Mouse (Mus musculus) erythroblast, embryonic 14.5 days (primary cell): ENCODE data around the gene Gm35315. TPM values are rescaled to one million over a fixed set of nuclear protein-coding genes. Genes with fewer than 3 reads are reported as not detected.

Experiments used
- H3K27me3 ChIP-seq: 2 replicates; pipeline ENCODE4 v1.6.1; 2012; ENCODE audit warnings: inconsistent platforms; ENCODE audit not compliant: control insufficient read depth
- H3K36me3 ChIP-seq: 2 replicates; pipeline ENCODE4 v1.6.1; 2012; ENCODE audit warnings: mild to moderate bottlenecking, inconsistent platforms; ENCODE audit not compliant: control insufficient read depth
- H3K4me1 ChIP-seq: 2 replicates; pipeline ENCODE4 v1.6.1; 2012; ENCODE audit warnings: inconsistent platforms; ENCODE audit not compliant: control insufficient read depth
- H3K4me3 ChIP-seq: replicated peaks from 2 replicates; pipeline ENCODE3; 2012; ENCODE audit warnings: moderate library complexity, mild to moderate bottlenecking, inconsistent platforms
- H3K9me3 ChIP-seq: 2 replicates; pipeline ENCODE4 v1.6.1; 2012; ENCODE audit warnings: low read length, inconsistent platforms, mixed read lengths; ENCODE audit not compliant: control insufficient read depth
- GATA1 ChIP-seq: IDR thresholded peaks from 2 replicates; pipeline ENCODE4 v1.6.1; 2012; ENCODE audit warnings: low read length, inconsistent platforms, mixed read lengths
- TAL1 ChIP-seq: IDR thresholded peaks from 3 replicates; pipeline ENCODE4 v1.6.1; 2012; ENCODE audit warnings: low read length, inconsistent platforms, mixed read lengths
- polyA plus RNA-seq: library from polyadenylated mRNA; stranded (reverse); fragments of >175 nt; gene quantifications from 2 replicates; pipeline ENCODE4 v1.2.3, GENCODE M21; 2012

The Gm35315 gene
- polyA plus RNA-seq, 1 experiment: 0.02 TPM

DNA sequence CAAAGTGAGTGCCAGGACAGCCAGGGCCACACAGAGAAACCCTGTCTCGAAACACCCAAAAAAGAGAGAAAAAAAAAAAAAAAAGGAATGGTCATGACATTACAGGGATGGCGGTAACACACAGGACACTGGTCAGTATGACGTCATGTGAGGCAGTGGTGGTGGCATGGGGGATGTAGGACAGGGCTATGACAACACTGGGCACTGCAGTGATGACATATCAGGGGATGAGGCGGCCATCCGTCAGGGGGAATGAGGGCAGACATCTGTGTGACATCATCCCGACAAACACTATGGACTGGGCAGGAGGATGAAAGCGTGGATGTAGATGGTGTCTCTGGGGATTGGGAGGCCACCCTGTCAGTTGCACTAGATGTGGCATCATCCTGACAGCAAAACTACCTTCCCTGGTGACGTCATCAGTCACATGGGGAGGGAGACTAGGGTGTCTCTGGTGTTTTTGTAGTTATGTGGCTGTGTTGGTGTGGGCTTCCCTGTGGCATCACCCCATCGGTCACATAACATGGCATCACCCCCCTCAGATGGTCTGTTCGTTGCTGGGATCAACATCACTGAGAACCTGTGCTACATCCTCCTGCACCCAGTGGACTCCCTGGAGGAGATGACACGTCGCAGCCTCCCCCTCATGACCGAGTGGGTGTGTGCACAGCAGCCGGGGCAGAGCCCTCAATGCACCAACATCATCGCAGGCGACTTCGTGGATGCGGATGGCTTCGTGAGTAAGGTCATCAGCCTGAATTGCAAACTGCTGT, 8.8 kb upstream of the Gm35315 start:
- peaks cover 47% of the 10 kb centered on the region for H3K36me3 ChIP-seq
- no peak overlapping the region for H3K4me3 ChIP-seq
- no peak for TF ChIP-seq TAL1
- no peak for TF ChIP-seq GATA1
- peaks cover 13% of the 10 kb centered on the region for H3K9me3 ChIP-seq
- peaks cover 50% of the 10 kb centered on the region for H3K4me1 ChIP-seq
- peaks cover 29% of the 10 kb centered on the region for H3K27me3 ChIP-seq

- Histone ChIP-seq H3K36me3 (peaks cover 47% of the 10 kb centered on the region), H3K4me3 (no peak overlapping the region), H3K9me3 (peaks cover 13% of the 10 kb centered on the region), H3K27me3 (peaks cover 29% of the 10 kb centered on the region), H3K4me1 (peaks cover 45% of the 10 kb centered on the region)
- TF ChIP-seq TAL1 (no peak), GATA1 (no peak)
Measured at GRCm38 (mm10) chr5:110102429-110102828, 8.2 kb upstream of the Gm35315 start.

- H3K9me3 ChIP-seq: peaks cover 13% of the 10 kb centered on the region
- H3K4me3 ChIP-seq: peak overlapping the region; percentile 21
- no peak for TF ChIP-seq TAL1
- TF ChIP-seq GATA1: no peak
- H3K36me3 ChIP-seq: peaks cover 46% of the 10 kb centered on the region
- H3K4me1 ChIP-seq: peaks cover 39% of the 10 kb centered on the region
- H3K27me3 ChIP-seq: peaks cover 29% of the 10 kb centered on the region
Measured at GRCm38 (mm10) chr5:110101716-110102347, 7.6 kb upstream of the Gm35315 start.

DNA sequence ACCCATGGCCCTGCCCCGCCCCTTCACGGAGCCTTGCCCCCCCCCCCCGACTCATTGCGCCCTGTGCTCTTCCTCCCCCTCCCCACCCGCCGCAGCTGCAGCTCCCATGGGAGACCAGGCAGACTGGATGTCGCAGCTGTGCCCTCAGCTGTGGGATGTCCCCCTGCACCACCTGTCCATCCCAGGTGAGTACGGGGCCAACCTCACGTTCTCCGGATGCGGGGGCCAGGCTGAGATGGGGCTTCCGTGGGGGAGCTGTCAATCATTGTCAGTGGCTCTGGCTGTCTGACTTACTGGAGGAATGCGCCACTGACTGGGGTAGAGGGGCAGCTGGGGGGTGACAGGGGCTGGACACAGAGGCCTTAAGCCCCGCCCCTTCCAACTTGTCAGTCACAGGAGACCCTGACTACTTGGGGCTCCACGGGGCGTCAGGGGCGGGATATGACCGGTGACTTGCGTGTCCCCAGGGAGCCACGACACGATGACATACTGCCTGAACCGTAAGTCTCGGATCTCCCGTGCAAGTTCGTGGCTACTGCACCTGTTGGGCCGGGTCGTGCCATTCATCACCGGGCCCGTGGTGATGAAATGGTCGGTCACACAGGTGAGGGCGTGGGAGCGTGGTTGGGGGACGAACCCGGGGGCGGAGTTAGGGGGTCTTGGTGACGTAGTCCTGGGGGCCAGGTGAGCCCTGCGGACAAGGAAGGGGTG, 6.9 kb upstream of the Gm35315 start:
- Histone ChIP-seq H3K4me3 (peak overlapping the region; percentile 29), H3K4me1 (peaks cover 31% of the 10 kb centered on the region), H3K27me3 (peaks cover 29% of the 10 kb centered on the region), H3K36me3 (peaks cover 38% of the 10 kb centered on the region), H3K9me3 (peaks cover 13% of the 10 kb centered on the region)
- TF ChIP-seq TAL1 (no peak), GATA1 (no peak)

DNA sequence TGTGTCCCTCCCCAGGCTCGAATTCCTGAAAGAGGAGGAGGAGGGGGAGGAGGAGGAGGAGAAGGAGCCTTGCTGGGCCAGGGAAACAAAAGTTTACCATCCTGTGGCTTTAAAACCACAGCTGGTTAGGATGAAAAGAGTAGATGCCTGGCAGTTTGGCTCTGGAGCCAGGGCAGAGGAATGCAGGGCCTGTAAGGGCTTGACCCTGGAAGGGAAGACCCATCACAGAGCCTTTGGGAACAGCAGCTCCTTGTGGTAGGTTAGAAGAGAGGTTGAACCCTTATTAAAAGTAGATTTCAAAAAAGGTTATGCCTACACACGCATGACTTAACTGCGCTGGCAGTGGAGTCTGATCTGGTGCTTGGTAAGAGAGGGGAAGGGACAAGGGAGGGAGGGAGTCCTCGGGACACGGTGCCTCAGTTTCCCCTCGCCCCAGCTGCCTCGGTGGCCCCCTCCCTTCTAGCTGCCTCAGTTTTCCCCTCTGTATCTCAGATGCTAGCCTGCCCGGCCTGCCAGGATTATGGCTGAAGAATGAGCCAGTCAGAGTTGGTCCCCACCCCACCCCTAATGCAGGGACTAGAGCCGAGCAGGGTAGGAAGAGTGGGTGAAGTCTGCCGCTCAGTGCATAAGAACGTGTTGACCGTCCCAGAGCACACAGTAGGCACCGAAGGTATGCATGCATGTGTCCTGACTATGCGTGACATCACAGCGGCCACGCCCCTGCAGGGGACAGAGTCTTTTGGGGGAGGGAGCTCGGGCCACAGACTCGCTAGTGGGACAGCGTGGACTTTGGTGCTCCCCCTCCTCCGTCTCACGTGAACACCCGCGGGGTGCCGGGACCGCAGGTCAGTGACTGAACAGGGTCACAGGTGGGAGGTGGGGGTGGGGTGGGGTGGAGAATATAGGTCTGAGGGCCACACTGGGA, 5.7 kb upstream of the Gm35315 start, which contains the start of gene Plcxd1:
Gene Plcxd1 (plus strand): TSS at position 314 of the 925 bp plus-strand sequence.
- no peak within 1 kb of the TSS for H3K4me3 ChIP-seq
- peaks cover 27% of the 10 kb centered on the region for H3K36me3 ChIP-seq
- peaks cover 10% of the 10 kb centered on the region for H3K9me3 ChIP-seq
- peaks cover 35% of the 10 kb centered on the region for H3K4me1 ChIP-seq
- H3K27me3 ChIP-seq: peaks cover 29% of the 10 kb centered on the region
- TF ChIP-seq TAL1: no peak
- TF ChIP-seq GATA1: no peak

GRCm38 (mm10) chr5:110098991-110099477, 4.8 kb upstream of the Gm35315 start:
- Histone ChIP-seq H3K4me1 (peaks cover 41% of the 10 kb centered on the region), H3K36me3 (peaks cover 18% of the 10 kb centered on the region), H3K4me3 (no peak overlapping the region), H3K27me3 (peaks cover 29% of the 10 kb centered on the region), H3K9me3 (peaks cover under 1% of the 10 kb centered on the region; the same call in 1 of the 2 replicates)
- no peak for TF ChIP-seq GATA1
- no peak for TF ChIP-seq TAL1

DNA sequence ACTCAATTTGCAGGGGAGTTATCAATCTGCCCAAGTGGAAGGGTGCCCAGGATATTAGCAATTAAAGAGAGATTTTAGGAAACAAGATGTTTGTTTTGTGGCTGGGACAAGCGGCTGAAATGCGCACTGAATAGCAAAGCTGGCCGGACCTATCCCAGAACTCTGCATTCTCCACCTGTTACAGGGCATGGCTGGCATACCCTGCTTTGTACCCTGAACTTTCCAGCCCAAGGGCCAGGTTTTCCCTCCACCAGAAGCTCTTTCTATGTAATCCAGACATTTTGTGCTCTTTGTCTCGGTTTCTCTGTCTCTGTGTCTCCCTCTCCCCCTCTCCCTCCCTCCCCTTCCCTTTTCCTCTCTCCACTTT, 610 bp upstream of the Gm35315 start:
- Histone ChIP-seq H3K27me3 (peaks cover 7% of the 10 kb centered on the region), H3K9me3 (no peaks in the 10 kb centered on the region), H3K4me3 (peak overlapping the region; percentile 67), H3K36me3 (no peaks in the 10 kb centered on the region), H3K4me1 (peaks cover 19% of the 10 kb centered on the region)
- TF ChIP-seq GATA1 (no peak), TAL1 (no peak)

GRCm38 (mm10) chr5:110091546-110091945, 2.7 kb downstream of the Gm35315 start:
- H3K4me1 ChIP-seq: peaks cover 19% of the 10 kb centered on the region
- H3K27me3 ChIP-seq: no peaks in the 10 kb centered on the region
- no peak for TF ChIP-seq GATA1
- TF ChIP-seq TAL1: no peak
- H3K9me3 ChIP-seq: no peaks in the 10 kb centered on the region
- H3K36me3 ChIP-seq: no peaks in the 10 kb centered on the region
- no peak overlapping the region for H3K4me3 ChIP-seq
